Mouse (Mus musculus): Measurements from ENCODE around the gene Tmem217. TPM values are rescaled to one million over a fixed set of nuclear protein-coding genes. Genes with fewer than 3 reads are reported as not detected.
"Not testable (repeated sequence)": the region's sequence is repeated elsewhere in the genome, so short reads cannot be mapped to it uniquely, and the experiment has no call there.

Tmem217 gene
- polyA plus RNA-seq, 1 experiment from 2014 or later, result 1.8 TPM

DNA sequence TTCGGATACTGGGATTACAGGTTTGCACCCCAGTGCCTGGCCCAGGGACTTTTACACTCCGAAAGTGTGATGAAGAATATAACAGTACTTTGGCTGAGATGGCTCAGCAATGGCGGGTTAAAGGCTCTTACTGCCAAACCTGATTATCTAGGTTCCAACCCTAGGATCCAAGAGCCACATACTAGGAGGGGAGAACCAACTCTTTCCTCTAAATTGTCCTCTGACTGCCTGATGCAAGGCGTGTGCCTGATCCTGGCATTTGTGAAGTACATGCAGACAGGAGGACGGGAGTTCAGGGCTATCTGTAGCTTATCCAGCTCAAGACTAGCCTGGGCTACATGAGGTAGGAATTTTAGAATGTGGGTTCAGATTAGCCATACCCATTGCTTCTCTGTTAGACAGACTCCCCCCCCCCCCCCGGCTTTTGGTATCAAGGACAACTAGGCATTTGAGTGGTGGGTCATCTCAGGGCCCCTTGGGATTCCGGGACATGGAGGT is 51.9 kb downstream of the Tmem217 start:
- Histone ChIP-seq H3K9ac (no peak overlapping the region), H3K4me1 (no peaks in the 10 kb centered on the region), H3K4me3 (no peak overlapping the region), H3K27ac (no peak overlapping the region), H3K9me3 (no peaks in the 10 kb centered on the region), H3K27me3 (0 out of 2 replicates have a peak, but pooled peaks cover 5% of the 10 kb centered on the region), H3K4me2 (replicated peaks) (no peak overlapping the region), H3K36me3 (0 out of 2 replicates have a peak, but pooled peaks cover 4% of the 10 kb centered on the region)
- WGBS, result 73% methylated on average over 7 of the region's 7 CpGs
- no peak for ATAC-seq (ENCODE audit: insufficient number of reproducible peaks, insufficient read depth, low FRiP score, low TSS enrichment)

DNA sequence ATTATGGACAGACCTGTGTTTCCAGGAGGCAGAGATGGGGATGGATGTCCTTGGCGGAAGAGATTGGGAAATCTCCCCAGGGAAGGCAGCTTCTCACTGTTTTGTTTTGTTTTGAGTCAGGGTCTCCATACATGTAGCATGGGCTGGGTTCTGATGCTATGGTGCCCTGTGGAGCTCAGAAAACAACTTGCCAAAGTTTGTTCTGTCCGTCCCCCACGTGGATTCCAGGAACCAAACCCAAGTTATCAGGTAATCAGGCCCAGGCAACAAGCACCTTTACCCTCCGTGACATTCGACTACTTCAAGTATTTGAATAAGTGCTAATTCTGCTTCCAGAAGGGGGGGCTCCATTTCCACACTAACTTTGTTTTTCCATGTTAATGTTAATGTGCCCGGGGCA is 52.7 kb downstream of the Tmem217 start:
- 72% methylated on average over 6 of the region's 6 CpGs for WGBS
- no peak overlapping the region for H3K4me2 ChIP-seq (replicated peaks)

DNA sequence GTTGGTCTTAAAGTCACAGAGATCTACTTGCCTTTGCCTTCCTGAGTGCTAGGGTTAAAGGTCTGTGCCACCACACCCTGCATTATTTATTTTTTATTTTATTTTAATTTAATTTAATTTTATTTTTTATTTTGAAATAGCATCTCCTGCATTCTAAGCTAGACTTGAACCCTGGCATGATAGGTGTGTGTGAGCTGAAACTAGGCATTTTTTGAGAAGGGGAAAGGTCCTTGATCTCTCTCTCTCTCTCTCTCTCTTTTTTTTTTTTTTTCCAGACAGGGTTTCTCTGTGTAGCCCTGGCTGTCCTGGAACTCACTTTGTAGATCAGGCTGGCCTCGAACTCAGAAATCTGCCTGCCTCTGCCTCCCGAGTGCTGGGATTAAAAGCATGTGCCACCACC is 53.2 kb downstream of the Tmem217 start:
- not testable (repeated sequence) for H3K9ac ChIP-seq; H3K4me2 ChIP-seq (replicated peaks); H3K4me1 ChIP-seq; H3K27me3 ChIP-seq; H3K4me3 ChIP-seq; H3K27ac ChIP-seq; ATAC-seq (ENCODE audit: insufficient number of reproducible peaks, insufficient read depth, low FRiP score, low TSS enrichment); H3K9me3 ChIP-seq
- peaks cover 14% of the 10 kb centered on the region for H3K36me3 ChIP-seq
- WGBS, result 83% methylated on average over 2 of the region's 2 CpGs

More for the DNA sequence above, 52.7 kb downstream of the Tmem217 start:
- Histone ChIP-seq H3K4me3 (no peak overlapping the region), H3K36me3 (peaks cover 8% of the 10 kb centered on the region), H3K9ac (no peak overlapping the region), H3K27me3 (0 out of 2 replicates have a peak, but pooled peaks cover 5% of the 10 kb centered on the region), H3K4me1 (no peaks in the 10 kb centered on the region), H3K9me3 (no peaks in the 10 kb centered on the region), H3K27ac (no peak overlapping the region)
- ATAC-seq (ENCODE audit: insufficient number of reproducible peaks, insufficient read depth, low FRiP score, low TSS enrichment), result no peak

DNA sequence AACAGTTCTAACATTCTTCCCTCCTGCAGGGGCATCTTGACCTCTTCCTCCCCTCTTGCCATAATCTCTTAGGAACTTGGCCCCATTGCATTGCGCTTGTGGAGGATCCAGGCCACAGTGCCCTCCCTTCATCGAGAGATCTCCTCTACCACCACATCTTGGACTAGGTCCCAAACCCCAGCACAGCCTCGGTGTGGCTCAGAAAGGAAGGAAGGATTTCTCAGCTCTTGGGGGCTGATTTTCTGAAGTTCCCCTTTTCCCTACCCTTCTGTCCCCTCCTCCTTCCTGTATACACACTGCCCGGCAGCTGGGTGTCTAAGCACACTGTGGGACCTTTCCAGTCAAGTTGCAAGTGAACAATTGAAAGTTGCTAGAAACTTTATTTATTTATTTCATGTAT is 54.2 kb downstream of the Tmem217 start:
- WGBS, result 61% methylated on average over 4 of the region's 4 CpGs
- Histone ChIP-seq H3K9me3 (no peaks in the 10 kb centered on the region), H3K4me2 (replicated peaks) (no peak overlapping the region), H3K27ac (no peak overlapping the region), H3K4me1 (peaks cover 6% of the 10 kb centered on the region; the same call in 1 of the 2 replicates), H3K27me3 (no peaks in the 10 kb centered on the region), H3K4me3 (no peak overlapping the region), H3K36me3 (peaks cover 19% of the 10 kb centered on the region), H3K9ac (no peak overlapping the region)
- ATAC-seq (ENCODE audit: insufficient number of reproducible peaks, insufficient read depth, low FRiP score, low TSS enrichment), result no peak

DNA sequence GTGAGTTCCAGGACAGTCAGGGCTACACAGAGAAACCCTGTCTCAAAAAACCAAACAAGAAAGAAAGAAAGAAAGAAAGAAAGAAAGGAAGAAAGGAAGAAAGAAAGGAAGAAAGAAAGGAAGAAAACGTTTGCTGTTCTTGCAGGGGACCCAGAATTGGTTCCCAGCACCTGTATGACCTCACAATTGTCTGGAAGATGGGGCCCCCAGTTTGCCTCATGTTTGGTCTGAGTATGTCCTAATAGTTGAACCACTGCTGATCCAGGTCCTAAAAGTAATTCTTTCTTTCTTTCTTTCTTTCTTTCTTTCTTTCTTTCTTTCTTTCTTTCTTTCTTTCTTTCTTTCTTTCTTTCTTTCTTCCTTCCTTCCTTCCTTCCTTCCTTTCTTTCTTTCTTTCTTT is 54.7 kb downstream of the Tmem217 start:
- not testable (repeated sequence) for ATAC-seq (ENCODE audit: insufficient number of reproducible peaks, insufficient read depth, low FRiP score, low TSS enrichment); H3K27ac ChIP-seq; H3K9ac ChIP-seq; H3K27me3 ChIP-seq; H3K4me2 ChIP-seq (replicated peaks); H3K4me3 ChIP-seq; H3K9me3 ChIP-seq; H3K4me1 ChIP-seq
- H3K36me3 ChIP-seq, result peaks cover 19% of the 10 kb centered on the region
- WGBS, result 65% methylated on average over 1 of the region's 1 CpGs

DNA sequence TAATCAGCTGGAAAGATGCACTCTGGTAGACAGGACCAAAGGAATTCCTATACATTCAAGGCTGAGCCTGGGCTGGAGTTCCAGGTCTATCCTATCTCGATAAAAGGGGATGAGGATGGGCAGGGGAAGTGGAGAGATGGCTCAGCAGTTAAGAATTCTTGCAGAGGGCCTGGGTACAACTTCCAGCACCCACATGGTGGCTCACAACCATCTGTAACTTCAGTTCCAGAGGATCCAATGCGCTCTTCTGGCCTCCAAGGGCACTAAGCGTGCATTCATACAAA is 55.2 kb downstream of the Tmem217 start:
- no peak overlapping the region for H3K27ac ChIP-seq
- no peak overlapping the region for H3K9ac ChIP-seq
- H3K36me3 ChIP-seq, result peaks cover 19% of the 10 kb centered on the region
- no peak overlapping the region for H3K4me3 ChIP-seq
- WGBS, result 92% methylated on average over 3 of the region's 3 CpGs
- no peak for ATAC-seq (ENCODE audit: insufficient number of reproducible peaks, insufficient read depth, low FRiP score, low TSS enrichment)
- no peaks in the 10 kb centered on the region for H3K27me3 ChIP-seq
- H3K4me1 ChIP-seq, result peaks cover 7% of the 10 kb centered on the region; the same call in 1 of the 2 replicates
- H3K9me3 ChIP-seq, result no peaks in the 10 kb centered on the region
- no peak overlapping the region for H3K4me2 ChIP-seq (replicated peaks)

DNA sequence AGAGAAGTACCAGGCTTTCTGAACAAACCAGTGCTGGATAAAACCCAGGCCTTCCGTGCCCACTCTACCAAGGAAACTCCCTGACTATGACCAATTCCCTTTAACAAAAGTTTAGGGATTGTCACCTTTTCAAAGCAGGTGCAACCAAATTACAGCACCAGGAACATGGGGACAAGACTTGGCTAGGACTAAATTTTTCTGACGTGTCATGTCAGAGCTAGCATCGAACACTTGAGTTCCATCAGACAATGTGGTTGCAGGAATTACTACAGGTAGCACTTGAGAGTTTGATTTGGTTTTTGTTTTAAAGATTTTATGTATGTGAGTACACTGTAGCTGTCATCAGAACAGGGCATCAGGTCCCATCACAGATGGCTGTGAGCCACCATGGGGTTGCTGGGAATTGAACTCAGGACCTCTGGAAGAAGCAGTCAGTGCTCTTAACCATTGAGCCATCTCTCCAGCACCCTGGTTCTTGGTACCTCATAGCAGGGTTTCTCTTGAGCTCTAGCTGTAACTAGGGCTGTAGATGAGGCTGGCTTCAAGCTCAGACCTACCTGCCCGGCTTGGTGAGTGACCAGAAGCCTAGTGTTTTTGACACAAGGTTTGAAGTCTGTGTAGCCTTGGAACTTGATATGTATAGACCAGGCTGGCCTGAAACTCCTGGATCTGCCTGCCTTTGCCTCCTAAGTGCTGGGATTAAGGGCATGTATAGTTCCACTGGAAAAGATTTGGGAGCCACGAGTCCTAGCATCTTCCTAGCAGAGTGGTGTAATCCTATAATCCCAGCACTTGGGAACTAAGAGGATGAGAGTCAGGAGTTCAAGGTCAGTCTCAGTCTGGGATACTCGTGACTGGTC is 55.7 kb downstream of the Tmem217 start:
- 82% methylated on average over 6 of the region's 6 CpGs for WGBS
- Histone ChIP-seq H3K36me3 (peaks cover 19% of the 10 kb centered on the region), H3K9me3 (no peaks in the 10 kb centered on the region), H3K27ac (no peak overlapping the region), H3K9ac (no peak overlapping the region), H3K4me2 (replicated peaks) (no peak overlapping the region), H3K4me1 (peaks cover 7% of the 10 kb centered on the region; the same call in 1 of the 2 replicates), H3K4me3 (no peak overlapping the region), H3K27me3 (no peaks in the 10 kb centered on the region)
- ATAC-seq (ENCODE audit: insufficient number of reproducible peaks, insufficient read depth, low FRiP score, low TSS enrichment), result no peak

DNA sequence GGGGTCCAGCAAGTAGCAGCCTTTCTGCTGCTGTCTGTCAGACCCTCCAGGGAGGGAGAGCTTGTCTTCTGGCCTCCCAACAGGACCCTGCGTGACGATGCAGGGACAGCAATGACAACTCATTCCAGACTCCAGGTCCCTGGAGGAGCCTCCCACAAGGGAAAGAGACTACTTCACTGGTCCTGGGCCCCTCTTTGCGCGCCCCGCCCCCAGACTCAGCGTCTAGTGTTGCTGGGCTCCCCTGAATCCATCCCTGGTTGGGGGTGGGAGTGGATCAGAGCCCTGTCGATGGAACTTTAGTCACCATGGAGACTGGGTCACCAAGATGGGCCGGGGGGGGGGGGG is 57.5 kb downstream of the Tmem217 start:
- Histone ChIP-seq H3K4me3 (no peak overlapping the region), H3K36me3 (peaks cover 19% of the 10 kb centered on the region), H3K4me2 (replicated peaks) (no peak overlapping the region), H3K9ac (no peak overlapping the region), H3K9me3 (no peaks in the 10 kb centered on the region), H3K27me3 (no peaks in the 10 kb centered on the region), H3K4me1 (peaks cover 7% of the 10 kb centered on the region; the same call in 1 of the 2 replicates), H3K27ac (no peak overlapping the region)
- no peak for ATAC-seq (ENCODE audit: insufficient number of reproducible peaks, insufficient read depth, low FRiP score, low TSS enrichment)
- 72% methylated on average over 7 of the region's 8 CpGs for WGBS

DNA sequence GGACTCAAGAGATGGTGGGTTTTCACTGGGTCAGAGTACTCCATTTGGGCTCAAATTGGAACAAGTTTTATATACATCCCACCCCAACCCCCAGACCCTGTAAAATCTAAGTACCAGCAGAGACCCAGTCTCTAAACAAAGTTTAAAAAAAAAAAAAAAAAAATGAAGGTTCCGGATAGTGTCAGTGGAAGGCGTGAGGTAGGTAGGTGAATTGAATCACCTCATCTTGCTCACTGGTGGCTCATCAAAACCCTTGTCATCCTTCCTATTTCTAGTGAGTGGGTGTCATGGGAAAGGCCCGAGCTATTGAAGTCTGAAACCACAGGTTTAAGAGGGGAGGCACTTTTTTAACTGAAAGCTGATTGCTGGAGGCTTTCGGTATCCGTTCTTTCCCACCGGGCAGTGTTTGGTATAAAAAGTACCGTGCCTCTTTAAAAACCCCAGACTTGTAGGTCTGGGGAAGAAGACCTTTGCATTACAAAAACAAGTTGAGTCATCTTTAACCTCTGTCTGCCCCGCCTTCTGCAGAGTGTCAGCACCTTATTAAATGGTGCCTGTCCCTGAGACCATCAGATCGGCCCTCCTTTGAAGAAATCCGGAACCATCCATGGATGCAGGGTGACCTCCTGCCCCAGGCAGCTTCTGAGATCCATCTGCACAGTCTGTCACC is 58.0 kb downstream of the Tmem217 start:
- H3K4me1 ChIP-seq, result peaks cover 7% of the 10 kb centered on the region; the same call in 1 of the 2 replicates
- H3K4me3 ChIP-seq, result no peak overlapping the region
- no peak overlapping the region for H3K4me2 ChIP-seq (replicated peaks)
- no peak overlapping the region for H3K9ac ChIP-seq
- WGBS, result 72% methylated on average over 10 of the region's 10 CpGs
- ATAC-seq (ENCODE audit: insufficient number of reproducible peaks, insufficient read depth, low FRiP score, low TSS enrichment), result no peak
- H3K36me3 ChIP-seq, result peaks cover 19% of the 10 kb centered on the region
- no peaks in the 10 kb centered on the region for H3K9me3 ChIP-seq
- peak overlapping the region; percentile 2; the same call in 1 of the 2 replicates for H3K27ac ChIP-seq
- H3K27me3 ChIP-seq, result no peaks in the 10 kb centered on the region

DNA sequence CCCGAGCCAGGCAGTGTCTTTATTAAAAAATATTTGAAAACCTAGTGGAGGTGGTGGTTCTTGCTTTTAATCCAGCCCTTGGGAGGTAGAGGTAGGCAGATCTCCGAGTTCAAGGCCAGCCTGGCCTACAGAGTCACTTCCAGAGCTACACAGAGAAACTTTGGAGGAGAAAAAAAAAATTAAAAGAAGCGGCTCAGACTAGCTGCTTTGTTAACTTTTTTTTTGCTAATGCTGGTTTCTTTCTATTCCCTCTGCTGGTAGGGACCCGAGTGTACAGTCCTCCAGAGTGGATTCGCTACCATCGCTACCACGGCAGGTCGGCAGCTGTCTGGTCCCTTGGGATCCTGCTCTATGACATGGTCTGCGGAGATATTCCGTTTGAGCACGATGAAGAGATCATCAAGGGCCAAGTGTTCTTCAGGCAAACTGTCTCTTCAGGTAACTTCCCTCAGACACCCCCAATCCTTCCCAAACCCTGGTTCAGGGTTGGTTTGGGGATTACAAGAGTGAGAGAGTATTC is 58.7 kb downstream of the Tmem217 start:
- WGBS, result 76% methylated on average over 11 of the region's 11 CpGs
- no peak for ATAC-seq (ENCODE audit: insufficient number of reproducible peaks, insufficient read depth, low FRiP score, low TSS enrichment)
- H3K4me3 ChIP-seq, result peak overlapping the region; percentile 81
- H3K9ac ChIP-seq, result peak overlapping the region; percentile 44; the same call in 1 of the 2 replicates
- peaks cover 12% of the 10 kb centered on the region for H3K4me1 ChIP-seq
- H3K9me3 ChIP-seq, result no peaks in the 10 kb centered on the region
- H3K27me3 ChIP-seq, result no peaks in the 10 kb centered on the region
- H3K4me2 ChIP-seq (replicated peaks), result peak overlapping the region; percentile 74
- peak overlapping the region; percentile 63; the same call in 1 of the 2 replicates for H3K27ac ChIP-seq
- H3K36me3 ChIP-seq, result peaks cover 19% of the 10 kb centered on the region

DNA sequence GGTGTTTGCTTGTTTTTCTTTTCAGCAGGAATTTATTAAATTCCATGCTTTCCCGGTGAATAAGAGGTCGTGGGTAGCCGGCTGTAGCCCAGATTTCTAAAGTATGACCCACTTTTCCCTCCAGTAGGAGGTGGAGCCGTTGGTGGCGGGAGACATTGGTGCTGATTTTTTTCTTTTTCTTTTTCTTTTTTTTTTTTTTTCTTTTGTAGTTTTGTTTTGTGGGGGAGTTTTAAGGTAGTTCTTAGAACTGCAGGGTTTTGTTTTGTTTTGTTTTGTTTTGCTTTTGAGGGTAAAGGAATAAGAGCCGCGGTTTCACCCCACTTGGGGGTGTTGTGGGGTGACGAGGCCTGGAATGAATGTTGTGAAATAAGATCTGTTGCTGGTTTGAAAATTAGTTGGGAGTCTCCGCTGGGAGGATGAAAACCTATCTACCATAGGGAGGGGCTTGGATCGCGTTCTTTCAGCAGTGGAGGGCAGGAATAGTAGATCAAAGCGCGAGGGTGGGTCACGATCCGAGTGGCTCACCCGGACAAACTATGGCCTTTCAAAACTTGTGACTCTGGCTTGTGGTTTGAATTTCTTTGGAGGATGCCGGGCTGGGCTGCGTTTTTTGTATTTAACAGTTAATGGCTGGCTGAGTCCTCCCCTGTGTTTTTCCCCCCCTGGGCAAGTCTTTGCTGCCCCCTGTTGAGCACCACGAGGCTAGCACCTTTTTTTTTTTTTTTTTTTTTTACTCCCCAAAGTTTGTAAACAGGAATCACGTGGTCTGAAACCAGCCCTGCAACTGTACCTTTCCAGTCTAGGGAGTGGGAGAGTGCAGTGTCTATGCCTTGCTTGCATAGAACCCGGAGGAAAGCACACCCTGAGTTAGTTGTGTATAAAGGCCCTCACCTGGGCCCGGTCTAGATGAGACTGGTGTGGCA is 59.7 kb downstream of the Tmem217 start:
- peaks cover 15% of the 10 kb centered on the region for H3K4me1 ChIP-seq
- H3K27me3 ChIP-seq, result no peaks in the 10 kb centered on the region
- peak overlapping the region; percentile 96 for H3K27ac ChIP-seq
- H3K4me2 ChIP-seq (replicated peaks), result peak overlapping the region; percentile 74
- no peaks in the 10 kb centered on the region for H3K9me3 ChIP-seq
- H3K9ac ChIP-seq, result peak overlapping the region; percentile 88
- ATAC-seq (ENCODE audit: insufficient number of reproducible peaks, insufficient read depth, low FRiP score, low TSS enrichment), result no peak
- WGBS, result 2% methylated on average over 22 of the region's 22 CpGs
- H3K36me3 ChIP-seq, result peaks cover 19% of the 10 kb centered on the region
- peak overlapping the region; percentile 81 for H3K4me3 ChIP-seq
